Mouse (Mus musculus) thymus, adult 2 months (tissue): ENCODE measurements around the gene Fam135a. TPM values are rescaled to one million over a fixed set of nuclear protein-coding genes. Genes with fewer than 3 reads are reported as not detected.
A peak's percentile ranks its signal among the peaks of the same experiment; 100 is the strongest.

Experiments
- DNase-seq: peaks from one replicate; pipeline ENCODE4 v3.0.0; 2021
- H3K27ac ChIP-seq: fragments of 200-500 bp; 2 replicates; pipeline ENCODE4 v1.5.1; 2012; ENCODE audit warnings: low read length, control low read depth; ENCODE audit not compliant: control insufficient read depth, insufficient read depth
- H3K27me3 ChIP-seq: fragments of 200-500 bp; 2 replicates; pipeline ENCODE4 v1.6.1; 2012; ENCODE audit warnings: mild to moderate bottlenecking, low read length, moderate library complexity, mixed read lengths; ENCODE audit not compliant: control insufficient read depth, insufficient read depth
- H3K36me3 ChIP-seq: fragments of 200-500 bp; 2 replicates; pipeline ENCODE4 v1.6.1; 2012; ENCODE audit warnings: mild to moderate bottlenecking, low read length, moderate library complexity; ENCODE audit not compliant: control insufficient read depth, insufficient read depth
- H3K4me1 ChIP-seq: fragments of 200-500 bp; replicated peaks from 2 replicates; pipeline ENCODE4 v1.6.1; 2012; ENCODE audit warnings: low read length; ENCODE audit not compliant: control insufficient read depth, insufficient read depth
- H3K4me3 ChIP-seq: fragments of 200-500 bp; 2 replicates; pipeline ENCODE4 v1.5.1; 2012; ENCODE audit warnings: mild to moderate bottlenecking, low read length, control low read depth, moderate library complexity; ENCODE audit not compliant: control insufficient read depth, insufficient read depth
- CTCF ChIP-seq: fragments of 200-500 bp; IDR thresholded peaks from 2 replicates; pipeline ENCODE4 v1.5.1; 2012; ENCODE audit warnings: mild to moderate bottlenecking, control low read depth, low read length, moderate library complexity, borderline replicate concordance; ENCODE audit not compliant: control insufficient read depth, poor library complexity, insufficient read depth; ENCODE audit errors: extremely low read depth
- POLR2A ChIP-seq: fragments of 200-500 bp; IDR thresholded peaks from 2 replicates; pipeline ENCODE4 v1.6.1; 2012; ENCODE audit warnings: mild to moderate bottlenecking, low read length, control low read depth, moderate library complexity; ENCODE audit not compliant: control insufficient read depth, poor library complexity, insufficient read depth; ENCODE audit errors: extremely low read depth
- whole genome bisulfite sequencing: fragments of 180-500 bp; shearing (Covaris S2); methylation state at CpG from one replicate; pipeline ENCODE4 v1.1.7; 2018; 5-methylcytosine and 5-hydroxymethylcytosine counted together
- polyA plus RNA-seq: library from polyadenylated mRNA; depleted of rRNA; stranded (reverse); fragments of >200 nt; gene quantifications from 2 replicates; pipeline ENCODE4 v1.2.3, GENCODE M21; 2012

Gene Fam135a
- polyA plus RNA-seq, 1 experiment = 1.1 TPM

- no peak overlapping the region for H3K4me3 ChIP-seq
- 92% methylated on average over 5 of the region's 5 CpGs for WGBS
- DNase-seq = no peak
- TF ChIP-seq POLR2A (no peak), CTCF (no peak)
- H3K36me3 ChIP-seq = no peaks in the 10 kb centered on the region
- no peaks in the 10 kb centered on the region for H3K27me3 ChIP-seq
- no peak overlapping the region for H3K27ac ChIP-seq
- H3K4me1 ChIP-seq = no peaks in the 10 kb centered on the region
These were observed 57.1 kb downstream of the Fam135a start for GRCm38 (mm10) chr1:24043007-24043406.

GRCm38 (mm10) chr1:24033759-24034423 lies 66.2 kb downstream of the Fam135a start:
- Histone ChIP-seq H3K4me3 (no peak overlapping the region), H3K36me3 (no peaks in the 10 kb centered on the region), H3K27ac (no peak overlapping the region), H3K4me1 (no peaks in the 10 kb centered on the region), H3K27me3 (no peaks in the 10 kb centered on the region)
- TF ChIP-seq CTCF (no peak), POLR2A (no peak)
- WGBS = 94% methylated on average over 2 of the region's 2 CpGs
- no peak for DNase-seq

- WGBS = 94% methylated on average over 6 of the region's 6 CpGs
- H3K4me3 ChIP-seq = no peak overlapping the region
- TF ChIP-seq CTCF = no peak
- no peak for TF ChIP-seq POLR2A
These were observed 89.3 kb downstream of the Fam135a start for GRCm38 (mm10) chr1:24010821-24011220.

DNA sequence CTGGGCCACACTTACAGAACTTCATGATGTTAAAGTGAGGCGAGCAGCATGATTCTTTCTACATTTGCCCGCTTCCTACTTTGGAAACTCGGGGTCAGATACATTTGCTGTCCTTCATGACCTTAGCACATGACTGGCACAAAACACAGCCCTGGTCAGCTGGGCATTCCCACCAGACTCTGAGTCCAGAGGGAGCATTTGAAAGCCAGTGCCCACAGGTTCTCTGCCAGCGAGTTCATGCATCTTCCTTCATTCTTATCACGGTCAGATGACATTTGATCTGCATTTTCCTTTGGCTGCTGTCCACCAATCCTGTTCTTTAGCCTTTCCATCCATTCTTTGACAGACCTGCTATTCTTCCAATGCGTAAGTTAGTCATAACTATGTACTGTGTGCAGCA lies 90.1 kb downstream of the Fam135a start:
- DNase-seq = no peak
- 93% methylated on average over 6 of the region's 6 CpGs for WGBS
- H3K27ac ChIP-seq = no peak overlapping the region
- no peak overlapping the region for H3K4me3 ChIP-seq
- no peaks in the 10 kb centered on the region for H3K4me1 ChIP-seq
- TF ChIP-seq POLR2A = no peak
- no peak for TF ChIP-seq CTCF
- H3K27me3 ChIP-seq = no peaks in the 10 kb centered on the region
- H3K36me3 ChIP-seq = no peaks in the 10 kb centered on the region

More at GRCm38 (mm10) chr1:24010821-24011220, 89.3 kb downstream of the Fam135a start:
- DNase-seq = no peak
- no peak overlapping the region for H3K27ac ChIP-seq
- H3K4me1 ChIP-seq = no peaks in the 10 kb centered on the region
- H3K36me3 ChIP-seq = no peaks in the 10 kb centered on the region
- no peaks in the 10 kb centered on the region for H3K27me3 ChIP-seq

GRCm38 (mm10) chr1:24007621-24008020 lies 92.5 kb downstream of the Fam135a start:
- TF ChIP-seq CTCF (no peak), POLR2A (no peak)
- DNase-seq = no peak
- WGBS = 90% methylated on average over 8 of the region's 8 CpGs
- Histone ChIP-seq H3K27ac (no peak overlapping the region), H3K27me3 (no peaks in the 10 kb centered on the region), H3K4me1 (no peaks in the 10 kb centered on the region), H3K4me3 (no peak overlapping the region), H3K36me3 (no peaks in the 10 kb centered on the region)

DNA sequence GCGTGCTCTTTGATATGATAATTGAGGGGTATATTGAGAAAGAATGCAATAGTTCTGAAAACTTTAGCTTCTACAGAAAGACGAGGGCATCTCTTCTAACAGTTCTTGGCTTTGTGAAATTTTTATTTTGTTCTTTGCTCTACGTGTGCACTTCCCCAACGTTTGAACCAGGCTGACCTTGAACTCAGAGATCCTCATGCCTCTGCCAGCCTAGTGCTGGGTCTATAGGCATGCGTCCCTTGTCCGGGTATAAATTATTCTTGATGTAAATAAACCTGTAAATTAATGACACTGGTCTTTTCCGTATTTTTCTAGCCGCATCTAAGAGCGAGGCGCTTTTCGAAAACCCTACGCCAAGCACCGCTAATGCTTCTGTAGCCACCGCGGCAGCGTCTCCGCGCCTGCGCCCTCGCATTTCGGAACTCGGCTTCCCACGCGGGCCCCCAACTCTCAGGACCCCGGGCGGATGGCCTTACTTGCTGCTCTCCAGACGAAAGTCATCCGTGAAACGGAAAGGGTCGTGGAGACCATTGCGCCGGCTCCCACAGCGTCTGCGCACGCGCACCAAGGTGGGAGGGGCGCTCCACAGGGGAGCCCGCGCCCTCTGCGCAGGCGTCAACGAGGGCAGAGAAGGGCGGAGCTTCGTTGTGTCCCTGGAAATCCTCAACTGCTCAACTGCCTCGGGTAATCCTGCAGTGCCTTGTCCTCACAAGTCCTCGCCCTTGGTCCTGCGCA lies 94.9 kb downstream of the Fam135a start, which contains the start of gene Sdhaf4:
TSS of gene Sdhaf4 (minus strand) at position 587 of the 735 bp plus-strand sequence.
- no peaks in the 10 kb centered on the region for H3K36me3 ChIP-seq
- peak within 1 kb of the TSS; percentile 51 for H3K27ac ChIP-seq
- TF ChIP-seq CTCF = 0 out of 2 replicates have a peak, but pooled peaks have one; percentile 57
- peak; percentile 69; the same call in 1 of the 2 replicates for TF ChIP-seq POLR2A
- DNase-seq = peak; percentile 94
- no peaks in the 10 kb centered on the region for H3K4me1 ChIP-seq
- peak within 1 kb of the TSS; percentile 72 for H3K4me3 ChIP-seq
- 1% methylated on average over 47 of the region's 47 CpGs for WGBS
- no peaks in the 10 kb centered on the region for H3K27me3 ChIP-seq

GRCm38 (mm10) chr1:23999318-23999717 lies 100.8 kb downstream of the Fam135a start:
- no peak overlapping the region for H3K27ac ChIP-seq
- DNase-seq = no peak
- H3K36me3 ChIP-seq = no peaks in the 10 kb centered on the region
- no peaks in the 10 kb centered on the region; the same call in 1 of the 2 replicates for H3K4me1 ChIP-seq
- TF ChIP-seq POLR2A (no peak), CTCF (no peak)
- no peaks in the 10 kb centered on the region for H3K27me3 ChIP-seq
- H3K4me3 ChIP-seq = no peak overlapping the region
- WGBS = 88% methylated on average over 5 of the region's 5 CpGs
